Mouse (Mus musculus) forebrain, embryonic 16.5 days (tissue): ENCODE results near the gene Rragd. TPM values are rescaled to one million over a fixed set of nuclear protein-coding genes. Genes with fewer than 3 reads are reported as not detected.
A peak's percentile ranks its signal among the peaks of the same experiment; 100 is the strongest.

Experiments
- ATAC-seq: fragments of 200-750 bp; cut with Nextera tagmentation; 2 replicates; pipeline ENCODE4 v1.8.0; 2017; ENCODE audit warnings: mild to moderate bottlenecking, moderate library complexity
- H3K27ac ChIP-seq: fragments of 300-500 bp; sonication (generic); 2 replicates; pipeline ENCODE4 v1.5.1; 2014; ENCODE audit warnings: low read length, control low read depth
- H3K27me3 ChIP-seq: fragments of 300-500 bp; sonication (generic); replicated peaks from 2 replicates; pipeline ENCODE4 v1.6.1; 2014; ENCODE audit warnings: low read length; ENCODE audit not compliant: control insufficient read depth, insufficient read depth
- H3K36me3 ChIP-seq: fragments of 300-500 bp; sonication (generic); 2 replicates; pipeline ENCODE4 v1.6.1; 2014; ENCODE audit not compliant: control insufficient read depth, insufficient read depth
- H3K4me1 ChIP-seq: fragments of 300-500 bp; sonication (generic); replicated peaks from 2 replicates; pipeline ENCODE4 v1.6.1; 2014; ENCODE audit warnings: low read length; ENCODE audit not compliant: control insufficient read depth, insufficient read depth
- H3K4me2 ChIP-seq: fragments of 300-500 bp; sonication (generic); 2 replicates; pipeline ENCODE4 v1.6.1; 2014; ENCODE audit warnings: mild to moderate bottlenecking, low read length, control low read depth
- H3K4me3 ChIP-seq: fragments of 300-500 bp; sonication (generic); replicated peaks from 2 replicates; pipeline ENCODE4 v1.5.1; 2014; ENCODE audit warnings: mild to moderate bottlenecking, low read length, control low read depth
- H3K9ac ChIP-seq: fragments of 300-500 bp; sonication (generic); replicated peaks from 2 replicates; pipeline ENCODE4 v1.6.1; 2014; ENCODE audit warnings: low read depth, low read length, control low read depth
- H3K9me3 ChIP-seq: fragments of 300-500 bp; sonication (generic); 2 replicates; pipeline ENCODE4 v1.6.1; 2016; ENCODE audit warnings: low read length; ENCODE audit not compliant: control insufficient read depth
- WGBS: fragments of 180-500 bp; shearing (Covaris S2); extraction: QIAGEN DNeasy Blood & Tissue Kit; methylation state at CpG from one replicate; pipeline ENCODE4 v1.1.7; 2014; 5-methylcytosine and 5-hydroxymethylcytosine counted together
- polyA plus RNA-seq: library from polyadenylated mRNA; unstranded; fragments of >200 nt; fragmentation: Nextera tagmentation; extraction: Ambion mirVana; gene quantifications from 2 replicates; pipeline ENCODE4 v1.2.1, GENCODE M21; 2015

Gene Rragd
- polyA plus RNA-seq, 1 experiment from 2014 or later: 23.6 TPM

GRCm38 (mm10) chr4:33068894-33069293 is 86.1 kb downstream of the Rragd start:
- WGBS: 55% methylated on average over 6 of the region's 6 CpGs
- ATAC-seq: peak; percentile 86
- no peak overlapping the region for H3K9ac ChIP-seq

DNA sequence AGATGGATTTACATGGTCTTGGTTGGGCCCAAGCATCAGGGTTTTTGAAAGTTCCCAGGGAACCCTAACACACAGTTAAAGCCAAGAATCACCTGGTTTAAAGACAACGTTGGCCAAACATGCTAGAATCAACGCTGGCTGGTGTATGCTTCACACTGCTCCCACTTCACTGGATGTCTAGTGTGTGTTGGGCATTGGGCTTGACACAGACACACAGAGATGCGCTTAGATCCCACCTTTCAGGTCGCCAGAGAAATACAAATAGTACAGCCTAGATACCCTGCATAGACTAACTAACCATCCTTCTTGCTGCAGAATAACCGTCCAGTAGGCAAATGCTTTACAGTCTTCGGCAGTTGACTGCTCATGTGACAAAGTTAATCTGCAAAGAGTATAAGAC is 87.5 kb downstream of the Rragd start:
- no peaks in the 10 kb centered on the region for H3K27me3 ChIP-seq
- WGBS: 95% methylated on average over 6 of the region's 6 CpGs
- no peak for ATAC-seq
- no peaks in the 10 kb centered on the region for H3K36me3 ChIP-seq
- no peak overlapping the region for H3K27ac ChIP-seq
- no peaks in the 10 kb centered on the region for H3K9me3 ChIP-seq
- no peak overlapping the region for H3K4me2 ChIP-seq
- no peak overlapping the region for H3K4me3 ChIP-seq
- H3K4me1 ChIP-seq: peaks cover 8% of the 10 kb centered on the region; the same call in 1 of the 2 replicates
- no peak overlapping the region for H3K9ac ChIP-seq

More at GRCm38 (mm10) chr4:33068894-33069293, 86.1 kb downstream of the Rragd start:
- no peaks in the 10 kb centered on the region for H3K36me3 ChIP-seq
- no peaks in the 10 kb centered on the region for H3K27me3 ChIP-seq
- no peak overlapping the region for H3K27ac ChIP-seq
- no peak overlapping the region for H3K4me2 ChIP-seq
- no peaks in the 10 kb centered on the region for H3K9me3 ChIP-seq
- H3K4me3 ChIP-seq: no peak overlapping the region
- peaks cover 8% of the 10 kb centered on the region; the same call in 1 of the 2 replicates for H3K4me1 ChIP-seq

DNA sequence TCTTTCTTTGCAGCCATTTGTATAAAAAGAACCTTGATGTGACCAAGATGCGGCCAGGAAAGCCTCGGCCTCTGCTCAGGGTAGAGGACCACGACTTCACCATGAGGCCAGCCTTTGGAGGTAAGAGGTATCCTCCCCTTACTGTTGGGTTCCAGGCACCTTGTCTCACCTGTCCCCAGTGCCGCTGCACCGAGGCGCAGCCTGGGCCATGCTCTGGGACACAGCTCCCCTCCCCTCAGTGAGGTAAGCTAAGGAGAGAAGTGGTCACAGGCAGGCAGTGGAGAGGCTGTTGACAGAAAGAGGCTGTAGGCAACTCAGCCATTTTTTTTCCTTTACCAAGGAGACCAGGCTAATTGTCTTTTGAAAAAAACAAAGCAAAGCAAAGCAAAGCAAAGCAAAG is 88.5 kb downstream of the Rragd start:
- Histone ChIP-seq H3K9me3 (no peaks in the 10 kb centered on the region), H3K27ac (no peak overlapping the region), H3K9ac (no peak overlapping the region), H3K4me2 (no peak overlapping the region), H3K27me3 (no peaks in the 10 kb centered on the region), H3K4me1 (peaks cover 8% of the 10 kb centered on the region; the same call in 1 of the 2 replicates), H3K4me3 (no peak overlapping the region), H3K36me3 (no peaks in the 10 kb centered on the region)
- no peak for ATAC-seq
- 91% methylated on average over 6 of the region's 6 CpGs for WGBS

Other genes starting within 250 kb of the Rragd start
- gene Lyrm2, start 182.8 kb upstream of the Rragd start, polyA plus RNA-seq: 118 and 123 TPM in 2 replicates
- 37.0 and 40.1 TPM in 2 replicates for gene Ankrd6, start 32.2 kb upstream of the Rragd start, polyA plus RNA-seq
- 53.4 and 60.2 TPM in 2 replicates for gene Ube2j1, start 48.4 kb downstream of the Rragd start, polyA plus RNA-seq
- gene Gabrr2, start 80.0 kb downstream of the Rragd start, polyA plus RNA-seq: 0.37 and 0.65 TPM in 2 replicates
- gene Gabrr1, start 149.5 kb downstream of the Rragd start, polyA plus RNA-seq: 0.14 TPM in 1 of 2 replicates, not detected in the other
- 2.8 and 2.9 TPM in 2 replicates for gene Pm20d2, start 206.7 kb downstream of the Rragd start, polyA plus RNA-seq
- 36.4 and 44.2 TPM in 2 replicates for gene Srsf12, start 226.0 kb downstream of the Rragd start, polyA plus RNA-seq